Mouse (Mus musculus) myocyte (in vitro differentiated cells): Measurements from ENCODE around the gene Jmjd1c.

Source experiments
- CEBPB ChIP-seq: IDR thresholded peaks from 2 replicates; pipeline ENCODE4 v1.6.1; 2011; ENCODE audit warnings: mild to moderate bottlenecking, moderate library complexity; ENCODE audit not compliant: poor library complexity, insufficient read depth, severe bottlenecking
- POLR2A ChIP-seq: IDR thresholded peaks from one replicate; pipeline ENCODE4 v1.6.1; 2011; ENCODE audit warnings: low read depth, mild to moderate bottlenecking, control low read depth, moderate library complexity; ENCODE audit not compliant: insufficient read length
- POLR2AphosphoS2 ChIP-seq: IDR thresholded peaks from one replicate; pipeline ENCODE4 v1.6.1; 2011; ENCODE audit warnings: low read depth, control low read depth; ENCODE audit not compliant: insufficient read length
- USF1 ChIP-seq: IDR thresholded peaks from one replicate; pipeline ENCODE4 v1.6.1; 2011; ENCODE audit warnings: low read depth, mild to moderate bottlenecking, control low read depth, moderate library complexity

DNA sequence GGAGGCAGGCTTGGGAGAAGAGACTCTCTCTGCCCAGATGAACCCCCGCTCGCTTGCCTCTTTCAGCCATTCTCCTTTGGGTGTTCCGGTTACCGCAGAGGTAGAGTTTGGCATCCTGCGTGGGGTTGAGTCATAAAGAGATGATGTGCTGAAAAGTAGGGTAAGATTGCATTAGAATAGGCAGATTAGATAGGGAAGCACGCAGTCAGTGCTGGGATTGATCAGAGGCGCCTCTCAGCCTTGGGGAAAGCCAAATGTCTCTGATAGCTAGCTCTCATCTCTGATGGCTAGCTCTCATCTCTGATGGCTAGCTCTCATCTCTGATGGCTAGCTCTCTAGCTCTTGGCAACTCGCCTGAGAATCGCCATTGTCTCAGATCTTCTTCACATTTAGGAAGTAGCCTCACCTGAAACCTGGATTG is 4.9 kb downstream of the Jmjd1c start:
- no peak for TF ChIP-seq POLR2A
- TF ChIP-seq POLR2AphosphoS2 = no peak
- no peak for TF ChIP-seq CEBPB
- no peak for TF ChIP-seq USF1
